Mouse (Mus musculus): ENCODE results near the gene Slc25a41. TPM values are rescaled to one million over a fixed set of nuclear protein-coding genes. Genes with fewer than 3 reads are reported as not detected.

Gene Slc25a41
- polyA plus RNA-seq (2014; fragmentation: Illumina TruSeq; extraction: RNeasy Lipid Tissue Mini Kit (QIAGEN cat#74804); ENCODE audit: low read depth, low replicate concordance): 3.7 TPM

DNA sequence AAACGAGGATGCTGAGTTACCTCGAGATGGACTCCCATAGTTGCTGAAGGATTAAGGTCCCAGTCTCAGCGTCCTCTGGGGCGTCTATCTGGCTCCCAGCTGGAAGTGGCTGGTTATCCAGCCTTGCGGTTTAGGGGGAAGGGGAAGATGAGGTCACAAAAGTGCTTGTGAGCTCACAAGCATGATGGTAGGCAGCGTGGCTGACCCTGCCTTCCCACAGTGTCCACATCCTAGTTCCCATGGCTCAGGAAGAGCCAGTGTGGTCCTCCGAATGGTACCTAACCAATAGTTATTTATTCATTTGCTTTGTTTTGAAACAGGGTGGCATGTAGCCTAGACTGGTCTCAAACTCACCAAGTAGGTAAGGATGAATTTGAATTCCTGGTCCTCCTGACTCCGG, at the start of gene Slc25a41:
TSS of gene Slc25a41 (minus strand) at position 101 of the 400 bp plus-strand sequence.

DNA sequence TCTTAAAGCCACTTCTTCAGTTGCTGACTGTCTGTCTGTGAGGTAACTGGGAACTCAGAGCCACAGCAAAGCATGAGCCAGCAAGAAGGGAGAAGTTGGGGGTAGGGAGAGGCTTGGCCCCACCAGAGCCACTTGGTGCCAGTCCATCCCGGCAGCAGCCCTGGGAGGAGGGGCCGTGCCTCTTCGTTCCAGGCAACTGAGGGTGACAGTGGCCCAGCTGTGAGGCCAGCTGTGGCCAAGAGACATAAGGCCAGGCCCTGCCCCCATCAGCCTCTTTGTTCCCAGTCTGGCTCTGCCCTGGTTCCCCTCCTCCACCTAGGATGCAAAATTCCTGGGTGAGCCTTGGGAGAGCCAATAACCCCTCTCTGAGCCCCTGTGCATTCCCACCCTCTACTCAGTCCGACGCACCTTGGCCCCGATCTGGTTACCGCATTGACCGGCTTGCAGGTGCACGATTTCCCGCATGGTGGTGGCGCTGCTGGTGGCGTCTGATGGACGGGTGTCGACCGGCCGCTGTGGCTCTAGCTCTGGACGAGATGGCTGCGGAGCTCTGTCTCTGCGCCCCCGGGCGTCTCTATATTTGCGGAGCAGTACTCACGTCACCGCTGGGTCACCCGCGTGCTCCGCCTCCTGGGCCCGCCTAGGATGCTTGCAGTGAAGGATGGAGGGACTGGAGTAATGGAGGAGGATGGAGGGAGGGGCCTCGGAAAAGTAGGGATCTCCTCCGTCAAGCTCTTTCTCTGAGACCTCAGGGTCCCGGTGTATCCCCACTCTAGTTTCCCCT, 45.8 kb upstream of the Slc25a41 start, which contains the start of gene Tubb4a:
TSS of gene Tubb4a (minus strand) at position 734 of the 784 bp plus-strand sequence.

DNA sequence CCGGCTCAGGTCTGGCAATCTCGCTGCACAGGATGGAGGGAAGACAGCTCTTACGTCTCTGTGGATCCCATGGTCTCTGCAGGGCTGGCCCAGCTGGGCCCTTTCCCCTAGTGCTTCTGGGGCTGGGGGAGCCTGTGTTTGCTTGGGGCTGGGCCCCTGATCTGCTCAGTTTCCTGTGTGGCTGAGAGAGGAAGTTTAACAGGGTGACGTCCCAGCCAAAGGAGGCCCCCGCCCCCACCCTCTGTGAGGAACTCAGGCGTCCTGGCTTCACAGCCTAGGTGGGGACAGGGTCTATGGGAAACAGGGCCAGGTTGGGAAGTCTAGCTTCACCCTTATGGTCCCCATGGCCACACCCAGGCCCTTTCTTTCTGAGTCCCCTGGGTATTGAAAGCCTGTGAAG, 36.9 kb upstream of the Slc25a41 start, which contains the start of gene Dennd1c:
TSS of gene Dennd1c (minus strand) at position 179 of the 400 bp plus-strand sequence.

DNA sequence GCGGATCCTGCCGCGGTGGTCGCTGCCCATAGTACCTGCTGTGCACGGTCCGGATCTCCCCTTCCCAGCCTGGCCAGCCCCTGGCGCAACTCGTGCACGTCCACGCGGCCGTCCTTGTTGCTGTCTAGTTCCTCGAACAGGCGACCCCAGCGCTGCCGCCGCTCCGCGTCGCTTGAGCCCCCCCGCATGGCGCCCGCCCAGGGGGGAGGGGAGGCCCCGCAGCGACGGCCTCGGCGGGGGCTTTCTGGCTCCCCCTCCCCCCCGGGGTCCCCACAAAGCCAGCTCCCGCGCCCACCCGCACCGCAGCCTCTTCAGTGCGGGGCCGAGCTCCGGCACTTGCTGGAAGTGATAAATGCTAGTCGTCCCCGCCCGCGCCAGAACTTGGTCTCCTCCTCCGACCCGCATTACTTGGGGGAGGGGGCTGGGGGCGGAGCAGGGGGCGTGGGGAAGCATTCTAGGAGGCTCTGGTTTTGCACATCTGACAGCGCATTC, 18.1 kb upstream of the Slc25a41 start, which contains the start of gene Slc25a23:
TSS of gene Slc25a23 (minus strand) at position 378 of the 492 bp plus-strand sequence.

DNA sequence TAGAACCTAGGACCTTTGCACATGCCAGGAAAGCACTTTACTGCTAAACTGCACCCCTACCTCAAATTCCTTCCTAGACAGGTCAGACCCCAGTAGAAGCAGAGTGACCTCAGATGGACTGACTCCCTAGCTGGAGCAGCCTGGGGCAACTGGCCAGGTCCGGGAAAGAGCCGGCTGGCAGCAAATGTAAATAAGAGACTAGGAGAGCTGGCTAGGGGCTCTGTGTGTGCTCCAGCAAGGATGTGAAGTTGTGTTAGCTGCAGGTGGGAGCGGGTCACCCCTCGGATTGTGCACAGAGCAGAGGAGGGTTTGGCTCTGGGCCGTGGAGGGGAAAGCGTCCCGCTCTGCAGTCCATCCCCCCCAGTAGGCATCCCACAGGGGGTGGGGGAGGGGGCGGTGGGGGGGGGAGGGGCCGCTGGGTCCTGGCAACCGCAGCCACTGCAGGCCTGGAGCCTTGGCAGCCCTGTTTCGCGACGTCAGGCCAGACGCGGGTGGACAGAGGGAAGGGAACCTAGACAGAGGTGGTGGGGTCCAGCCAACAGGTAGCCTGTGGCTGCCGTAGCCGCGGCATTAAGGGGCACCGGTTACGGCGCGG, 17.5 kb upstream of the Slc25a41 start, which contains the start of gene Crb3:
TSS of gene Crb3 (plus strand) at position 215 of the 595 bp plus-strand sequence.

DNA sequence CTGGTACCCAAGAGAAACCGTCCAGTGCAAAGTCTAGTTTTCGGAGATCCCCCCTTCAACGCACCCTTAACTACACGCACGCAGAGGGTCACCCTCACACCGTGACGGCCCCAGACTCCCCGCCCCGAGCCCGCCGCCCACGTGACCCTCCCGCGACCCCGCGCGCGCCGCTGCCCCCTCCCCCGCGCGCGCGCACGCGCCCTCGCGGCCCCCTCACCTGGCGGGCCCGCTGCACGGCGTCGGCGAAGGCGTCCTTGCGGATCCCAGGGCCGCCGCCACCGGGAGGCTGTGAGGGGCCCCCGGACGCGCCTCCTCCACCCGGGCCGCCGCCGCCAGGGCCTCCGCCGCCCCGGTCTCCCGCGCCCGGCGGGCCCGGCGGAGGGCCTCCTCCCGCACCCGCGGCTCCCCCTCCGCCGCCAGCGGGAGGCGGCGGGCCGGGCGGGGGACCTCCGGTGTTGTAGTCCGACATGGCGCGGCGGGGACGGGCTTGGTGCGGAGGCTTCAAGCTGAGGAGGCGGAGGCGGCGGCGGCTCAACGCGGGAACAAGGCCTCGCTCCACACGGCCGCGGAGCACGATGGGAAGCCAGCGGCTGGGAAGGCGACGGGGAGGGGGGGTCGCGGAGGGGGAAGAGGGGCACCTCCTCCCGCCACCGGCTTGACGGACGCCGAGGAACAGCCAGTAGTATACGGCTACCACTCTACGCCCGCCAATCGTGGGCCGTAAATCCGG, 10.4 kb downstream of the Slc25a41 start, which contains the start of gene Khsrp:
TSS of gene Khsrp (minus strand) at position 592 of the 730 bp plus-strand sequence.

DNA sequence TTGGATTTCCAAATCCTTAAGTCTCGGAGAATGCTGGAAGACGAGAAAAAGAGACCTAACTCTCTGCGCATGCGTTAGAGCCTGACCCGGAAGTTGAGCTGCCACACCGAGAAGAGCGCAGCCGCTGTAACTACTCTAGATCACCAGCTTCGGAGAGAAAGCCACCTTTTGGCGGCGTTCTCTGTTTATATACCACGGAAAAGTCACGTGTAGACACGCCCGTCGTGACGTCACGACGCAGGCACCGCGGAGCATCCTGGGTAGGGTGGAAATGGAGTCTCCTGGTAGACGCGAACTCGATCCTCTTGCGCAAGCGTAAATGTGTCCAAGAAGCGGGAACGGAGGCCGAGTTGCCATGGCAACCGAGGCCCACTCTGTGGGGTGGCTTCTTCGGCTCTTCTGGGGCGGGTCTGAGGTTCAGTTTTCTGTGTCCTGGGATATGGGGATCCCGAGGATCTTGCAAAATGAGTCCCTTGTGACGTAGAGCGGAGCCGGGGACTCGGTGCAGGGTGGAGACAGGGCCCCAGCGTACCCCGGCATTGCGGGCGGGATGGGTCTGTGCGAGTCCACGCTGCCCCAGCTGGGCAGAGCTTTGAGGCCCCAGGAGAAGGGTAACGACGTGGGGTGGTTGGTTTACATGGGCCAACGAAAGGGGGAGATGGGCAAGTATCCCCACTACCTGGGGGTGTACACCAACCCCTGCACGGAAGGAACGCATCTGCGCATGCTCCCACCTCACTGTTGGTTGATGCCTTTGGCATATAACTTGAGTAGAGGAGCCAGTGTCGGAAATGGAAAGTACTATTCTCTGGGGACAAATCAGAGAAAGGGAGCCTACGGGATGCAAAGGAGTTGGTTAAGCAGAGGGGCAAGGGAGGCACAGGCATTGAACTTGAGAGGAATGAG, 30.0 kb downstream of the Slc25a41 start, which contains the start of the genes Gtf2f1 and Gm17949:
TSS of gene Gtf2f1 (minus strand) at position 53 of the 906 bp plus-strand sequence.
TSS of gene Gm17949 (plus strand) at position 234 of the 906 bp plus-strand sequence.

DNA sequence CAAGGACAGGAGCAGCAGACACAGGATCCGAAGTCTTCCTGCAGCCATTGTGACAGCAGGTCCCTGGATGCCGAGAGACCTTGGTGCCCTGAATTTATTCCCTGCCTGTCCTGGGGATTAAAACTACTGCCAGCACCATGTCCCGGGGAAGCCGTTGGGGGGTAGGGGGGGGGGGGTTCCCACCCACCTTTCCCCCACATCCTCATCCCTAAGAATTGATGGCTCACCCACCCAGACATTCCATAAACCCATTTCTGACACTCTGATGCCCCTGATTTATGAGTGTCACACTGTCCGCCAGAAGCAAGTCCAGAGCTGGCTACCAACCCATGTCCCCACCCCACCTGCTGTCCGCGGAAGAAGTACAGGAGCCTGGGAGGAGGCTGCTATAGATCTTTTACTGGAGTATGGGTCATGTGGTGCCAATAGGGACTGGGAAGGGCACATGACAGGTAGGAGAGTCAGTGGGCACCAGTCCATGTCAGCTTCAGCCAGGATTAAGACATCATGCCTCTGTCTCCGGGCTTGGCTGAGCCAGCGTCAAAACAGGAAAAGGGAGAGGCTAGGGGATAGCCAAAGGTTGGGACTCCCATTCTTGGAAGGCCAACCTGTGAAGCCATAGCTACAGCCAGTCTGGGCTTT, 41.4 kb downstream of the Slc25a41 start, which contains the start of gene Pspn:
TSS of gene Pspn (minus strand) at position 51 of the 642 bp plus-strand sequence.

DNA sequence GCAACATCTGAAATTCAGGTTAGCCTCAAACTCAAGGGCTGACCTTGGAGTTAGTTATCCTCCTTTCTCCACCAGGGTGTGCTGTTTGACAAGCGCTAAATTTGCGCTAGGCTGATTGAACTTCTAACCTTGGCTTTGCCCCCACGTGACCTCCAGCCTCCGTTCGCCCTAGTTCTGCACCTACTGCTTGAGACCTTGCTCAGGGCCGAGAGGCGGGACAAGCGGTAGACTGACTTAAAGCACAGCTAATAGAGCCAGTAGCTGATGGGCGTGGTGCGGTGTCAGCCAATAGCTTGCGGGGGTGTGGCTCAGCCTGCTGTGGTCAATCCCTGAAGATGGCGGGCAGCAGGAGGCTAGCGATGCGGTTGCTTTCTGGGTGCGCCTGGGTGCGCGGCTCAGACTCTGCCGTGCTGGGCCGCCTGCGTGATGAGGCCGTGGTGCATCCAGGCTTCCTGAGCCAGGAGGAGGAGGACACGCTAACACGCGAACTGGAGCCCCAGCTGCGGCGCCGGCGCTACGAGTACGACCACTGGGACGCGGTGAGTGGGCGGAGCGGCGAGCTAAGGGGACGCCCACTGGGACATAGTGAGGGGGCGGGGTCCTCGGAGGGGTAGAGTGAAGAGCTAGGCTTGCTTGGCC, 44.3 kb downstream of the Slc25a41 start, which contains the start of gene Alkbh7:
TSS of gene Alkbh7 (plus strand) at position 311 of the 639 bp plus-strand sequence.

DNA sequence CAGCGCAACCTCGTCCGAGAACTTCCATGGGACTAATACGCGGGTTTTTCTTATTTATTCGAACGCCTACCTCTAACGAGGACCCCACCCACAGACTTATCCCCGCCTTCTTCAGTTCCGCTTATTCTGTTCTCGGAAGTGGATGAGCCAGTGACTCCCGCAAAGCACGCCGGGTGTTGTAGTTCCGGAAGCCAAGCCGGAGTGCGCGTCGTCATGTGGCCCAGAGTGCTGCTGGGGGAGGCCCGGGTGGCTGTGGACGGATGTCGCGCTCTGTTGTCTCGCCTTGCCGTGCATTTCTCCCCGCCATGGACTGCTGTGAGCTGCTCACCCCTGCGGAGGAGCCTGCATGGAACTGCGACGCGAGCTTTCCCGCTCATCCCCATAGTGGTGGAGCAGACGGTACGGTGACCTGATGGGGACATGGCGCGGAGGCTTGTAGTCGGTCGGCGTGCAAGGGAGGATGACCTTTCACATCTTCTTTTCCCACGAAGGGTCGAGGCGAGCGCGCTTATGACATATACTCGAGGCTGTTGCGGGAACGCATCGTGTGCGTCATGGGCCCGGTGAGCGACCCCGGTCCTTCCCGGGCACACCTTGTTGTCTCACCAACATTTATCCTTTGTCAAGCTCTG, 51.2 kb downstream of the Slc25a41 start, which contains the start of gene Clpp:
TSS of gene Clpp (plus strand) at position 191 of the 632 bp plus-strand sequence.

Other genes with a start within 250 kb of the Slc25a41 start
- gene Rfx2, start 210.6 kb downstream of the Slc25a41 start, polyA plus RNA-seq (2014; fragmentation: Illumina TruSeq; extraction: RNeasy Lipid Tissue Mini Kit (QIAGEN cat#74804); ENCODE audit: low read depth, low replicate concordance): 13.6 TPM
- gene Acsbg2, start 167.2 kb downstream of the Slc25a41 start, polyA plus RNA-seq (2014; fragmentation: Illumina TruSeq; extraction: RNeasy Lipid Tissue Mini Kit (QIAGEN cat#74804); ENCODE audit: low read depth, low replicate concordance): 42.7 TPM
- 44.1 TPM for gene 1700061G19Rik, start 166.2 kb downstream of the Slc25a41 start, polyA plus RNA-seq (2014; fragmentation: Illumina TruSeq; extraction: RNeasy Lipid Tissue Mini Kit (QIAGEN cat#74804); ENCODE audit: low read depth, low replicate concordance)
- 1.9 TPM for gene Mllt1, start 106.2 kb downstream of the Slc25a41 start, polyA plus RNA-seq (2014; fragmentation: Illumina TruSeq; extraction: RNeasy Lipid Tissue Mini Kit (QIAGEN cat#74804); ENCODE audit: low read depth, low replicate concordance)
- not detected for gene Acer1, start 59.5 kb downstream of the Slc25a41 start, polyA plus RNA-seq (2014; fragmentation: Illumina TruSeq; extraction: RNeasy Lipid Tissue Mini Kit (QIAGEN cat#74804); ENCODE audit: low read depth, low replicate concordance)
- 0.98 TPM for gene Clpp, start 51.3 kb downstream of the Slc25a41 start, polyA plus RNA-seq (2014; fragmentation: Illumina TruSeq; extraction: RNeasy Lipid Tissue Mini Kit (QIAGEN cat#74804); ENCODE audit: low read depth, low replicate concordance)
- 2.4 TPM for gene Alkbh7, start 44.3 kb downstream of the Slc25a41 start, polyA plus RNA-seq (2014; fragmentation: Illumina TruSeq; extraction: RNeasy Lipid Tissue Mini Kit (QIAGEN cat#74804); ENCODE audit: low read depth, low replicate concordance)
- not detected for gene Pspn, start 41.6 kb downstream of the Slc25a41 start, polyA plus RNA-seq (2014; fragmentation: Illumina TruSeq; extraction: RNeasy Lipid Tissue Mini Kit (QIAGEN cat#74804); ENCODE audit: low read depth, low replicate concordance)
- 22.5 TPM for gene Gtf2f1, start 30.4 kb downstream of the Slc25a41 start, polyA plus RNA-seq (2014; fragmentation: Illumina TruSeq; extraction: RNeasy Lipid Tissue Mini Kit (QIAGEN cat#74804); ENCODE audit: low read depth, low replicate concordance)
- gene Gm17949, start 30.2 kb downstream of the Slc25a41 start, polyA plus RNA-seq (2014; fragmentation: Illumina TruSeq; extraction: RNeasy Lipid Tissue Mini Kit (QIAGEN cat#74804); ENCODE audit: low read depth, low replicate concordance): 1.6 TPM
- 6.2 TPM for gene Khsrp, start 10.1 kb downstream of the Slc25a41 start, polyA plus RNA-seq (2014; fragmentation: Illumina TruSeq; extraction: RNeasy Lipid Tissue Mini Kit (QIAGEN cat#74804); ENCODE audit: low read depth, low replicate concordance)
- gene Crb3, start 17.5 kb upstream of the Slc25a41 start, polyA plus RNA-seq (2014; fragmentation: Illumina TruSeq; extraction: RNeasy Lipid Tissue Mini Kit (QIAGEN cat#74804); ENCODE audit: low read depth, low replicate concordance): 0.41 TPM
- 2.7 TPM for gene Slc25a23, start 18.2 kb upstream of the Slc25a41 start, polyA plus RNA-seq (2014; fragmentation: Illumina TruSeq; extraction: RNeasy Lipid Tissue Mini Kit (QIAGEN cat#74804); ENCODE audit: low read depth, low replicate concordance)
- not detected for gene Dennd1c, start 36.9 kb upstream of the Slc25a41 start, polyA plus RNA-seq (2014; fragmentation: Illumina TruSeq; extraction: RNeasy Lipid Tissue Mini Kit (QIAGEN cat#74804); ENCODE audit: low read depth, low replicate concordance)
- gene Tubb4a, start 46.1 kb upstream of the Slc25a41 start, polyA plus RNA-seq (2014; fragmentation: Illumina TruSeq; extraction: RNeasy Lipid Tissue Mini Kit (QIAGEN cat#74804); ENCODE audit: low read depth, low replicate concordance): not detected
- gene Tnfsf9, start 63.7 kb upstream of the Slc25a41 start, polyA plus RNA-seq (2014; fragmentation: Illumina TruSeq; extraction: RNeasy Lipid Tissue Mini Kit (QIAGEN cat#74804); ENCODE audit: low read depth, low replicate concordance): not detected
- not detected for gene Cd70, start 108.1 kb upstream of the Slc25a41 start, polyA plus RNA-seq (2014; fragmentation: Illumina TruSeq; extraction: RNeasy Lipid Tissue Mini Kit (QIAGEN cat#74804); ENCODE audit: low read depth, low replicate concordance)
- gene Tnfsf14, start 152.5 kb upstream of the Slc25a41 start, polyA plus RNA-seq (2014; fragmentation: Illumina TruSeq; extraction: RNeasy Lipid Tissue Mini Kit (QIAGEN cat#74804); ENCODE audit: low read depth, low replicate concordance): not detected
- 10.5 TPM for gene C3, start 186.5 kb upstream of the Slc25a41 start, polyA plus RNA-seq (2014; fragmentation: Illumina TruSeq; extraction: RNeasy Lipid Tissue Mini Kit (QIAGEN cat#74804); ENCODE audit: low read depth, low replicate concordance)
- 2.2 TPM for gene Gpr108, start 206.8 kb upstream of the Slc25a41 start, polyA plus RNA-seq (2014; fragmentation: Illumina TruSeq; extraction: RNeasy Lipid Tissue Mini Kit (QIAGEN cat#74804); ENCODE audit: low read depth, low replicate concordance)
- 0.85 TPM for gene Trip10, start 207.8 kb upstream of the Slc25a41 start, polyA plus RNA-seq (2014; fragmentation: Illumina TruSeq; extraction: RNeasy Lipid Tissue Mini Kit (QIAGEN cat#74804); ENCODE audit: low read depth, low replicate concordance)
- 3.2 TPM for gene Vav1, start 237.4 kb upstream of the Slc25a41 start, polyA plus RNA-seq (2014; fragmentation: Illumina TruSeq; extraction: RNeasy Lipid Tissue Mini Kit (QIAGEN cat#74804); ENCODE audit: low read depth, low replicate concordance)

All from testis, adult 10 weeks (tissue).